In genomic region chr1:178542990-178543944, GRCm38 (mm10) we compare ENCODE assay signal across 19 mouse cellular contexts. TPM values are rescaled to one million over a fixed set of nuclear protein-coding genes. Genes with fewer than 3 reads are reported as not detected.
DNase-seq lines count a peak whose midpoint lies in the region; ATAC-seq and TF ChIP-seq lines count a peak whose summit lies in the region.
"Had no signal": no experiment of that assay in that cellular context is flagged by ENCODE, and none has a peak within 500 bp of the region (broad histone marks: within the 10 kb centered on the region; RNA-seq: fewer than 3 reads in every experiment).

No protein-coding gene starts in this region.

- no peak for TF ChIP-seq POLR2A in myocyte (IDR thresholded peaks at IDR 0.05; ENCODE audit: insufficient read length, low read depth)

- H3K9me3 ChIP-seq in embryonic facial prominence, embryonic 12.5 days, result no peaks in the 10 kb centered on the region
- H3K9me3 ChIP-seq in embryonic facial prominence, embryonic 10.5 days, result no peaks in the 10 kb centered on the region
- no peaks in the 10 kb centered on the region for H3K9me3 ChIP-seq in kidney, postnatal 0 days (replicated peaks; ENCODE audit: low read length)
- H3K9me3 ChIP-seq in limb, embryonic 10.5 days (replicated peaks), result no peaks in the 10 kb centered on the region
- H3K9me3 ChIP-seq: forebrain, embryonic 15.5 days; heart, embryonic 10.5 days; hindbrain, embryonic 12.5 days had no signal

- H3K4me2 ChIP-seq in embryonic facial prominence, embryonic 12.5 days (replicated peaks), result no peak overlapping the region
- H3K4me2 ChIP-seq in kidney, postnatal 0 days (ENCODE audit: low read length), result no peak overlapping the region
- peak overlapping the region; percentile 45 for H3K4me2 ChIP-seq in myocyte (ENCODE audit: low read depth)
- H3K4me2 ChIP-seq: forebrain, embryonic 15.5 days; hindbrain, embryonic 12.5 days had no signal

- no peak for DNase-seq in embryonic facial prominence, embryonic 10.5 days (ENCODE audit: low spot score)
- peak; percentile 54 for DNase-seq in kidney, postnatal 0 days (ENCODE audit: low spot score)
- no peak for DNase-seq in kidney, adult 9 months
- no peak for DNase-seq in limb, embryonic 10.5 days (ENCODE audit: low spot score)
- no peak for DNase-seq in gastrocnemius, postnatal 4 days (ENCODE audit: low spot score in 2 of 2)
- DNase-seq: adrenal gland, adult 2 months; adrenal gland, postnatal 36 days; cerebellum, adult 2 months; cerebellum, postnatal 10 days; gastrocnemius, postnatal 36 days; heart, adult 18-20 months; heart, postnatal 10 days; heart, postnatal 4 days had no signal

- no peaks in the 10 kb centered on the region for H3K4me1 ChIP-seq in embryonic facial prominence, embryonic 12.5 days
- no peaks in the 10 kb centered on the region for H3K4me1 ChIP-seq in embryonic facial prominence, embryonic 10.5 days
- no peaks in the 10 kb centered on the region; the same call in 1 of the 2 replicates for H3K4me1 ChIP-seq in kidney, postnatal 0 days (replicated peaks; ENCODE audit: insufficient read depth, low read length)
- peaks cover 47% of the 10 kb centered on the region for H3K4me1 ChIP-seq in limb, embryonic 10.5 days
- H3K4me1 ChIP-seq: hindbrain, embryonic 12.5 days had no signal

- ATAC-seq in embryonic facial prominence, embryonic 12.5 days (ENCODE audit: insufficient number of reproducible peaks, insufficient read depth, low FRiP score, low TSS enrichment), result 0 out of 2 replicates have a peak, but pooled peaks have one; percentile 65
- peak; percentile 46 for ATAC-seq in kidney, postnatal 0 days (replicated peaks; ENCODE audit: low FRiP score, low read depth)
- ATAC-seq: forebrain, embryonic 15.5 days had no signal

- WGBS in embryonic facial prominence, embryonic 12.5 days, result 82% methylated on average over 8 of the region's 8 CpGs
- 85% methylated on average over 8 of the region's 8 CpGs for WGBS in embryonic facial prominence, embryonic 10.5 days
- whole genome bisulfite sequencing in kidney, postnatal 0 days, result 31% methylated on average over 8 of the region's 8 CpGs
- 59% methylated on average over 8 of the region's 8 CpGs for WGBS in limb, embryonic 10.5 days

- no peak overlapping the region for H3K27ac ChIP-seq in embryonic facial prominence, embryonic 12.5 days
- H3K27ac ChIP-seq in embryonic facial prominence, embryonic 10.5 days (replicated peaks), result no peak overlapping the region
- H3K27ac ChIP-seq in kidney, postnatal 0 days, result no peak overlapping the region
- peak overlapping the region; percentile 27; the same call in 1 of the 2 replicates for H3K27ac ChIP-seq in limb, embryonic 10.5 days
- H3K27ac ChIP-seq: forebrain, embryonic 15.5 days; heart, embryonic 10.5 days; hindbrain, embryonic 12.5 days had no signal

- peaks cover 26% of the 10 kb centered on the region for H3K36me3 ChIP-seq in embryonic facial prominence, embryonic 12.5 days
- peaks cover 51% of the 10 kb centered on the region for H3K36me3 ChIP-seq in embryonic facial prominence, embryonic 10.5 days (replicated peaks)
- no peaks in the 10 kb centered on the region for H3K36me3 ChIP-seq in kidney, postnatal 0 days (ENCODE audit: insufficient read depth, low read length)
- H3K36me3 ChIP-seq in limb, embryonic 10.5 days, result peaks cover 85% of the 10 kb centered on the region
- no peaks in the 10 kb centered on the region for H3K36me3 ChIP-seq in myocyte (ENCODE audit: control insufficient read depth, insufficient read depth)
- H3K36me3 ChIP-seq: forebrain, embryonic 15.5 days; hindbrain, embryonic 12.5 days had no signal

- H3ac ChIP-seq in myocyte (ENCODE audit: control insufficient read depth, insufficient read length), result no peak overlapping the region

- no peaks in the 10 kb centered on the region for H3K27me3 ChIP-seq in embryonic facial prominence, embryonic 12.5 days
- H3K27me3 ChIP-seq in embryonic facial prominence, embryonic 10.5 days (replicated peaks; ENCODE audit: low read depth, poor library complexity, severe bottlenecking), result no peaks in the 10 kb centered on the region
- no peaks in the 10 kb centered on the region for H3K27me3 ChIP-seq in kidney, postnatal 0 days (ENCODE audit: insufficient read depth, low read length)
- no peaks in the 10 kb centered on the region for H3K27me3 ChIP-seq in limb, embryonic 10.5 days (ENCODE audit: low read depth, poor library complexity, severe bottlenecking)
- no peaks in the 10 kb centered on the region for H3K27me3 ChIP-seq in myocyte (ENCODE audit: control insufficient read depth, insufficient read depth, insufficient read length)
- H3K27me3 ChIP-seq: CH12.LX; forebrain, embryonic 15.5 days; hindbrain, embryonic 12.5 days had no signal

- TF ChIP-seq CTCF in kidney, postnatal 0 days (IDR thresholded peaks at IDR 0.05; ENCODE audit: low read depth), result no peak

- H3K79me2 ChIP-seq in myocyte (ENCODE audit: control insufficient read depth, insufficient read depth), result no peaks in the 10 kb centered on the region

- H3K9ac ChIP-seq in embryonic facial prominence, embryonic 12.5 days, result no peak overlapping the region
- H3K9ac ChIP-seq in kidney, postnatal 0 days (ENCODE audit: low read depth, low read length), result no peak overlapping the region
- H3K9ac ChIP-seq: forebrain, embryonic 15.5 days; hindbrain, embryonic 12.5 days had no signal

- H3K4me3 ChIP-seq in embryonic facial prominence, embryonic 12.5 days, result no peak overlapping the region
- H3K4me3 ChIP-seq in embryonic facial prominence, embryonic 10.5 days, result no peak overlapping the region
- no peak overlapping the region for H3K4me3 ChIP-seq in kidney, postnatal 0 days (replicated peaks; ENCODE audit: low read depth, low read length)
- H3K4me3 ChIP-seq in limb, embryonic 10.5 days, result no peak overlapping the region
- no peak overlapping the region for H3K4me3 ChIP-seq in myocyte
- H3K4me3 ChIP-seq: forebrain, embryonic 15.5 days; heart, embryonic 10.5 days; hindbrain, embryonic 12.5 days had no signal

TF ChIP-seq in myocyte, 11 proteins besides CTCF, POLR2A, EP300 and RAD21:
- TF ChIP-seq E2F4 (IDR thresholded peaks at IDR 0.05; ENCODE audit: insufficient read depth), result no peak
- no peak for TF ChIP-seq MYOD1 (IDR thresholded peaks at IDR 0.05; ENCODE audit: control insufficient read depth in 1 of 3, insufficient read length in 2 of 3, low read depth in 2 of 3)
- TF ChIP-seq REST (IDR thresholded peaks at IDR 0.05; ENCODE audit: insufficient read depth, insufficient read length), result no peak
- TF ChIP-seq POLR2AphosphoS2 (IDR thresholded peaks at IDR 0.05; ENCODE audit: insufficient read length, low read depth), result no peak
- no peak for TF ChIP-seq CEBPB (IDR thresholded peaks at IDR 0.05; ENCODE audit: insufficient read depth, poor library complexity, severe bottlenecking)
- TF ChIP-seq TCF12 (IDR thresholded peaks at IDR 0.05; ENCODE audit: insufficient read depth, poor library complexity, severe bottlenecking), result no peak
- no peak for TF ChIP-seq MAX (IDR thresholded peaks at IDR 0.05; ENCODE audit: low read depth)
- TF ChIP-seq SRF (IDR thresholded peaks at IDR 0.05; ENCODE audit: control insufficient read depth, insufficient read length, low read depth), result no peak
- TF ChIP-seq TCF3 (IDR thresholded peaks at IDR 0.05; ENCODE audit: insufficient read length, low read depth), result no peak
- no peak for TF ChIP-seq USF1 (IDR thresholded peaks at IDR 0.05; ENCODE audit: low read depth)
- TF ChIP-seq MYOG (IDR thresholded peaks at IDR 0.05; ENCODE audit: control insufficient read depth in 1 of 3, insufficient read depth in 1 of 3, insufficient read length in 2 of 3, low read depth in 2 of 3), result no peak

RNA-seq across cellular contexts. Expression of gene Kif26b, which starts 14.3 kb away (rescaled TPM):
- 32.0 and 34.3 TPM in 2 replicates for polyA plus RNA-seq in embryonic facial prominence, embryonic 12.5 days (2016; fragmentation: Nextera tagmentation; extraction: Ambion mirVana)
- polyA plus RNA-seq in embryonic facial prominence, embryonic 10.5 days (2016; fragmentation: Nextera tagmentation; extraction: Ambion mirVana), result 9.0 and 10.2 TPM in 2 replicates
- 6.4 and 6.9 TPM in 2 replicates for polyA plus RNA-seq in kidney, postnatal 0 days (2015; fragmentation: Nextera tagmentation; extraction: Ambion mirVana)
- polyA plus RNA-seq in limb, embryonic 10.5 days (2016; fragmentation: Nextera tagmentation; extraction: Ambion mirVana), result 18.4 and 24.8 TPM in 2 replicates
- 5.9 TPM for polyA plus RNA-seq in myocyte (2012; fragmentation: generic; extraction: Trizol)
- 1 to 10 TPM; 2.9 to 3.0 TPM for total RNA-seq in gastrocnemius, postnatal 4 days (2021)
- total RNA-seq: CH12.LX had no signal
